Mouse (Mus musculus): Measurements from ENCODE around the gene Mkrn2.

Gene Mkrn2

GRCm38 (mm10) chr6:115601715-115602523, at the start of gene Mkrn2:
TSS of gene Mkrn2 (plus strand) at chr6:115601902.
- in situ Hi-C loops (cut with MboI; ENCODE audit: unreplicated experiment in 2 of 2) = loop anchor here in 1 of 2 experiments (10.0 kb wide), 1 partner anchor 57 kb away; the partner anchor contains the start of gene Tsen2

- in situ Hi-C loops (cut with MboI; ENCODE audit: unreplicated experiment in 2 of 2) = loop anchor here in 1 of 2 experiments (25.0 kb wide), 1 partner anchor 1057 kb away; no protein-coding TSS in a partner anchor
Observed at GRCm38 (mm10) chr6:115555485-115555884, 46.2 kb upstream of the Mkrn2 start.

- in situ Hi-C loops (cut with MboI; ENCODE audit: unreplicated experiment in 2 of 2) = loop anchor here in 1 of 2 experiments (25.0 kb wide), 1 partner anchor 1054 kb away; no protein-coding TSS in a partner anchor
Observed at GRCm38 (mm10) chr6:115558176-115558575, 43.5 kb upstream of the Mkrn2 start.

- in situ Hi-C loops (cut with MboI; ENCODE audit: unreplicated experiment in 2 of 2) = loop anchor here in 1 of 2 experiments (25.0 kb wide), 1 partner anchor 1052 kb away; no protein-coding TSS in a partner anchor
Observed at GRCm38 (mm10) chr6:115559651-115560632, 41.8 kb upstream of the Mkrn2 start.

GRCm38 (mm10) chr6:115565479-115566045, 36.1 kb upstream of the Mkrn2 start:
- in situ Hi-C loops (cut with MboI; ENCODE audit: unreplicated experiment in 2 of 2) = loop anchor here in 1 of 2 experiments (25.0 kb wide), 1 partner anchor 1047 kb away; no protein-coding TSS in a partner anchor

GRCm38 (mm10) chr6:115574171-115574570, 27.5 kb upstream of the Mkrn2 start:
- in situ Hi-C loops (cut with MboI; ENCODE audit: unreplicated experiment in 2 of 2) = loop anchor here in 1 of 2 experiments (25.0 kb wide), 1 partner anchor 1038 kb away; no protein-coding TSS in a partner anchor

GRCm38 (mm10) chr6:115577407-115577806, 24.3 kb upstream of the Mkrn2 start:
- in situ Hi-C loops (cut with MboI; ENCODE audit: unreplicated experiment in 2 of 2) = no loop called here

- in situ Hi-C loops (cut with MboI; ENCODE audit: unreplicated experiment in 2 of 2) = no loop called here
Observed at GRCm38 (mm10) chr6:115577941-115578340, 23.8 kb upstream of the Mkrn2 start.

- in situ Hi-C loops (cut with MboI; ENCODE audit: unreplicated experiment in 2 of 2) = no loop called here
Observed at GRCm38 (mm10) chr6:115580810-115581209, 20.9 kb upstream of the Mkrn2 start.

- in situ Hi-C loops (cut with MboI; ENCODE audit: unreplicated experiment in 2 of 2) = no loop called here
Observed at GRCm38 (mm10) chr6:115582328-115583115, 19.2 kb upstream of the Mkrn2 start.

GRCm38 (mm10) chr6:115583430-115584125, 18.1 kb upstream of the Mkrn2 start:
- in situ Hi-C loops (cut with MboI; ENCODE audit: unreplicated experiment in 2 of 2) = no loop called here

- in situ Hi-C loops (cut with MboI; ENCODE audit: unreplicated experiment in 2 of 2) = no loop called here
Observed at GRCm38 (mm10) chr6:115584176-115584575, 17.5 kb upstream of the Mkrn2 start.

- in situ Hi-C loops (cut with MboI; ENCODE audit: unreplicated experiment in 2 of 2) = no loop called here
Observed at GRCm38 (mm10) chr6:115586321-115586720, 15.4 kb upstream of the Mkrn2 start.

- in situ Hi-C loops (cut with MboI; ENCODE audit: unreplicated experiment in 2 of 2) = no loop called here
Observed at GRCm38 (mm10) chr6:115591692-115592359, 9.9 kb upstream of the Mkrn2 start.

- in situ Hi-C loops (cut with MboI; ENCODE audit: unreplicated experiment in 2 of 2) = no loop called here
Observed at GRCm38 (mm10) chr6:115592458-115592857, 9.2 kb upstream of the Mkrn2 start, which contains the start of gene Mkrn2os. TSS of gene Mkrn2os (minus strand) at chr6:115592576.

GRCm38 (mm10) chr6:115593252-115593651, 8.4 kb upstream of the Mkrn2 start:
- in situ Hi-C loops (cut with MboI; ENCODE audit: unreplicated experiment in 2 of 2) = no loop called here

GRCm38 (mm10) chr6:115594463-115594862, 7.2 kb upstream of the Mkrn2 start:
- in situ Hi-C loops (cut with MboI; ENCODE audit: unreplicated experiment in 2 of 2) = no loop called here

GRCm38 (mm10) chr6:115595667-115596066, 6.0 kb upstream of the Mkrn2 start:
- in situ Hi-C loops (cut with MboI; ENCODE audit: unreplicated experiment in 2 of 2) = no loop called here

Data from v-Abl transformed pro-B cells (cell line).